In the genomic region with DNA sequence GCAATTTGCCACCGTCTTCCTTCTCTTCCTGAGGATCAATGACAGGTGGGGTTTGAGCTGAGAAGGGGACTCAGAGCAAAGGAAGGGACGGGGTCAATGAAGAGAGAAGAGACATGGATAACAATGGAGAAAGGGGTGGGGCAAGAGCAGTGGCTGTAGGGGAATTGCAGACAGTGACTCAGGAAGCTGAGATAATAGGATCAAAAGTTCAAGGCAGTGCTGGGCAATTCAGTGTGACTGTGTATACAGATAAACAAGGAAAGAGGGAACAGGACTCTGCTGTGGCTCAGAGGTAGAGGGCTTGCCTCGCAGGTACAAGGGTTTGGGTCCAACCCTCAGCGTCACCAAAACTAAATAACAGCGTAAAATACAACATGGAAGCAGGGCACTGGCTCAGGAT, we compare ENCODE assay signal across 9 mouse cellular contexts. TPM values are rescaled to one million over a fixed set of nuclear protein-coding genes. Genes with fewer than 3 reads are reported as not detected.
DNase-seq lines count a peak whose midpoint lies in the region; ATAC-seq and TF ChIP-seq lines count a peak whose summit lies in the region.
"Had no signal": no experiment of that assay in that cellular context is flagged by ENCODE, and none has a peak within 500 bp of the region (broad histone marks: within the 10 kb centered on the region; RNA-seq: fewer than 3 reads in every experiment).

No protein-coding gene starts in this region.

- TF ChIP-seq CTCF in hindbrain, postnatal 0 days (IDR thresholded peaks at IDR 0.05; ENCODE audit: low read depth), result no peak

- intact Hi-C loops in gastrocnemius, postnatal 14 days (cut with DNase I; ENCODE audit: low total_unique reads), result loop anchor here (5.0 kb wide), 2 partner anchors 81 to 96 kb away; no protein-coding TSS in a partner anchor

- no peaks in the 10 kb centered on the region for H3K9me3 ChIP-seq in hindbrain, embryonic 16.5 days (ENCODE audit: control insufficient read depth, low read length)
- H3K9me3 ChIP-seq in hindbrain, postnatal 0 days (ENCODE audit: low read length), result no peaks in the 10 kb centered on the region
- H3K9me3 ChIP-seq in forebrain, embryonic 15.5 days, result no peaks in the 10 kb centered on the region
- H3K9me3 ChIP-seq in midbrain, embryonic 13.5 days, result no peaks in the 10 kb centered on the region

- ATAC-seq in hindbrain, embryonic 16.5 days, result no peak
- no peak for ATAC-seq in hindbrain, postnatal 0 days
- ATAC-seq in forebrain, embryonic 15.5 days (replicated peaks), result peak; percentile 2; the same call in 1 of the 2 replicates
- ATAC-seq in midbrain, embryonic 13.5 days, result peak; percentile 29; the same call in 1 of the 2 replicates
- no peak for ATAC-seq in erythroid progenitor cell, adult 5-6 weeks (replicated peaks; ENCODE audit: low FRiP score, poor library complexity, severe bottlenecking)
- ATAC-seq: Patski had no signal

- no peaks in the 10 kb centered on the region for H3K36me3 ChIP-seq in hindbrain, embryonic 16.5 days (ENCODE audit: control insufficient read depth, insufficient read depth, low read length)
- H3K36me3 ChIP-seq in hindbrain, postnatal 0 days (ENCODE audit: insufficient read depth, low read length), result no peaks in the 10 kb centered on the region
- no peaks in the 10 kb centered on the region for H3K36me3 ChIP-seq in forebrain, embryonic 15.5 days
- H3K36me3 ChIP-seq in midbrain, embryonic 13.5 days, result no peaks in the 10 kb centered on the region

- H3K4me2 ChIP-seq in hindbrain, embryonic 16.5 days (ENCODE audit: low read length), result peak overlapping the region; percentile 39; the same call in 1 of the 2 replicates
- no peak overlapping the region for H3K4me2 ChIP-seq in hindbrain, postnatal 0 days (ENCODE audit: low read depth, low read length)
- 0 out of 2 replicates have a peak overlapping the region, but pooled peaks have one; percentile 15 for H3K4me2 ChIP-seq in forebrain, embryonic 15.5 days (replicated peaks)
- H3K4me2 ChIP-seq in midbrain, embryonic 13.5 days (replicated peaks), result no peak overlapping the region

- H3K4me1 ChIP-seq in hindbrain, embryonic 16.5 days (ENCODE audit: control insufficient read depth, insufficient read depth, low read depth, low read length), result peaks cover 17% of the 10 kb centered on the region
- H3K4me1 ChIP-seq in hindbrain, postnatal 0 days (ENCODE audit: insufficient read depth, low read length), result peaks cover 20% of the 10 kb centered on the region
- peaks cover 20% of the 10 kb centered on the region for H3K4me1 ChIP-seq in forebrain, embryonic 15.5 days
- H3K4me1 ChIP-seq in midbrain, embryonic 13.5 days (replicated peaks), result peaks cover 16% of the 10 kb centered on the region

- no peak overlapping the region for H3K27ac ChIP-seq in hindbrain, embryonic 16.5 days (ENCODE audit: low read depth, low read length)
- no peak overlapping the region for H3K27ac ChIP-seq in hindbrain, postnatal 0 days
- H3K27ac ChIP-seq in forebrain, embryonic 15.5 days (replicated peaks), result no peak overlapping the region
- no peak overlapping the region for H3K27ac ChIP-seq in midbrain, embryonic 13.5 days

- WGBS in hindbrain, embryonic 16.5 days, result 53% methylated on average over 5 of the region's 5 CpGs
- 49% methylated on average over 5 of the region's 5 CpGs for WGBS in hindbrain, postnatal 0 days
- WGBS in forebrain, embryonic 15.5 days, result 42% methylated on average over 5 of the region's 5 CpGs
- 29% methylated on average over 5 of the region's 5 CpGs for WGBS in midbrain, embryonic 13.5 days

- H3K27me3 ChIP-seq in hindbrain, embryonic 16.5 days (replicated peaks; ENCODE audit: control insufficient read depth, insufficient read depth, low read length), result no peaks in the 10 kb centered on the region; the same call in 1 of the 2 replicates
- H3K27me3 ChIP-seq in hindbrain, postnatal 0 days (ENCODE audit: insufficient read depth, low read length), result no peaks in the 10 kb centered on the region
- no peaks in the 10 kb centered on the region for H3K27me3 ChIP-seq in forebrain, embryonic 15.5 days
- peaks cover under 1% of the 10 kb centered on the region; the same call in 1 of the 2 replicates for H3K27me3 ChIP-seq in midbrain, embryonic 13.5 days

- no peak for DNase-seq in hindbrain, postnatal 0 days (ENCODE audit: low spot score)
- DNase-seq in R1 (ENCODE audit: low read depth, low spot score), result peak; percentile 84
- DNase-seq in gastrocnemius, postnatal 14 days, result no peak
- no peak for DNase-seq in layer of hippocampus, postnatal 14 days (ENCODE audit: low spot score in 2 of 2)

- H3K9ac ChIP-seq in hindbrain, embryonic 16.5 days (ENCODE audit: low read depth, low read length), result no peak overlapping the region
- no peak overlapping the region for H3K9ac ChIP-seq in hindbrain, postnatal 0 days (replicated peaks; ENCODE audit: low read length)
- H3K9ac ChIP-seq in forebrain, embryonic 15.5 days (replicated peaks), result no peak overlapping the region
- H3K9ac ChIP-seq in midbrain, embryonic 13.5 days (replicated peaks), result no peak overlapping the region

- H3K4me3 ChIP-seq in hindbrain, embryonic 16.5 days (ENCODE audit: low read length), result no peak overlapping the region
- H3K4me3 ChIP-seq in hindbrain, postnatal 0 days (ENCODE audit: low read length), result no peak overlapping the region
- H3K4me3 ChIP-seq in forebrain, embryonic 15.5 days, result no peak overlapping the region
- no peak overlapping the region for H3K4me3 ChIP-seq in midbrain, embryonic 13.5 days (replicated peaks)

RNA-seq across cellular contexts. Expression of a gene that starts 22.8 kb away (rescaled TPM):
- polyA plus RNA-seq in hindbrain, embryonic 16.5 days (2015; fragmentation: Nextera tagmentation; extraction: Ambion mirVana), result 0.41 and 1.2 TPM in 2 replicates
- total RNA-seq in hindbrain, postnatal 0 days (2014; rRNA removed), result 0.68 and 0.99 TPM in 2 replicates
- 0.59 and 0.98 TPM in 2 replicates for polyA plus RNA-seq in hindbrain, postnatal 0 days (2015; fragmentation: Nextera tagmentation; extraction: Ambion mirVana)
- 0.20 and 0.87 TPM in 2 replicates for polyA plus RNA-seq in forebrain, embryonic 15.5 days (2015; fragmentation: Nextera tagmentation; extraction: Ambion mirVana)
- 0.17 and 0.22 TPM in 2 replicates for polyA plus RNA-seq in midbrain, embryonic 13.5 days (2015; fragmentation: Nextera tagmentation; extraction: Ambion mirVana)
- total RNA-seq in gastrocnemius, postnatal 14 days (2021), result under 1 TPM; 0.31 to 0.35 TPM
- total RNA-seq in layer of hippocampus, postnatal 14 days (2021), result 1 to 10 TPM; 1.5 to 2.1 TPM
- total RNA-seq in erythroid progenitor cell, adult 5-6 weeks (2015; ENCODE audit: low replicate concordance), result not detected in 2 replicates
- not detected in 2 replicates for total RNA-seq in erythroid progenitor cell, adult 5-6 weeks (2017; ENCODE audit: low replicate concordance)

RNA-seq across cellular contexts. Expression of a gene that starts 25.7 kb away (rescaled TPM):
- polyA plus RNA-seq in hindbrain, embryonic 16.5 days (2015; fragmentation: Nextera tagmentation; extraction: Ambion mirVana), result not detected in 2 replicates
- not detected in 2 replicates for total RNA-seq in hindbrain, postnatal 0 days (2014; rRNA removed)
- not detected in 2 replicates for polyA plus RNA-seq in hindbrain, postnatal 0 days (2015; fragmentation: Nextera tagmentation; extraction: Ambion mirVana)
- not detected in 2 replicates for polyA plus RNA-seq in forebrain, embryonic 15.5 days (2015; fragmentation: Nextera tagmentation; extraction: Ambion mirVana)
- polyA plus RNA-seq in midbrain, embryonic 13.5 days (2015; fragmentation: Nextera tagmentation; extraction: Ambion mirVana), result not detected in 2 replicates
- total RNA-seq in gastrocnemius, postnatal 14 days (2021), result not detected
- not detected for total RNA-seq in layer of hippocampus, postnatal 14 days (2021)
- not detected in 2 replicates for total RNA-seq in erythroid progenitor cell, adult 5-6 weeks (2015; ENCODE audit: low replicate concordance)
- total RNA-seq in erythroid progenitor cell, adult 5-6 weeks (2017; ENCODE audit: low replicate concordance), result not detected in 2 replicates
- polyA plus RNA-seq: Patski had no signal

RNA-seq across cellular contexts. Expression of a gene that starts 29.2 kb away (rescaled TPM):
- polyA plus RNA-seq in hindbrain, embryonic 16.5 days (2015; fragmentation: Nextera tagmentation; extraction: Ambion mirVana), result 140 and 152 TPM in 2 replicates
- 106 and 118 TPM in 2 replicates for total RNA-seq in hindbrain, postnatal 0 days (2014; rRNA removed)
- 83.0 and 84.0 TPM in 2 replicates for polyA plus RNA-seq in hindbrain, postnatal 0 days (2015; fragmentation: Nextera tagmentation; extraction: Ambion mirVana)
- polyA plus RNA-seq in forebrain, embryonic 15.5 days (2015; fragmentation: Nextera tagmentation; extraction: Ambion mirVana), result 121 and 124 TPM in 2 replicates
- 118 and 119 TPM in 2 replicates for polyA plus RNA-seq in midbrain, embryonic 13.5 days (2015; fragmentation: Nextera tagmentation; extraction: Ambion mirVana)
- 10 to 100 TPM; 22.3 to 24.8 TPM for total RNA-seq in gastrocnemius, postnatal 14 days (2021)
- total RNA-seq in layer of hippocampus, postnatal 14 days (2021), result 10 to 100 TPM; 38.7 to 41.3 TPM
- 17.2 and 25.9 TPM in 2 replicates for total RNA-seq in erythroid progenitor cell, adult 5-6 weeks (2015; ENCODE audit: low replicate concordance)
- 39.9 and 50.4 TPM in 2 replicates for total RNA-seq in erythroid progenitor cell, adult 5-6 weeks (2017; ENCODE audit: low replicate concordance)

RNA-seq across cellular contexts. Expression of a gene that starts 57.1 kb away (rescaled TPM):
- 9.3 and 10.8 TPM in 2 replicates for polyA plus RNA-seq in hindbrain, embryonic 16.5 days (2015; fragmentation: Nextera tagmentation; extraction: Ambion mirVana)
- 8.4 and 12.1 TPM in 2 replicates for total RNA-seq in hindbrain, postnatal 0 days (2014; rRNA removed)
- polyA plus RNA-seq in hindbrain, postnatal 0 days (2015; fragmentation: Nextera tagmentation; extraction: Ambion mirVana), result 7.4 and 9.1 TPM in 2 replicates
- 12.6 and 14.2 TPM in 2 replicates for polyA plus RNA-seq in forebrain, embryonic 15.5 days (2015; fragmentation: Nextera tagmentation; extraction: Ambion mirVana)
- polyA plus RNA-seq in midbrain, embryonic 13.5 days (2015; fragmentation: Nextera tagmentation; extraction: Ambion mirVana), result 9.9 and 10.5 TPM in 2 replicates
- total RNA-seq in gastrocnemius, postnatal 14 days (2021), result 1 to 10 TPM; 2.6 to 2.9 TPM
- total RNA-seq in layer of hippocampus, postnatal 14 days (2021), result 1 to 10 TPM; 6.8 to 7.3 TPM
- 0.72 and 0.84 TPM in 2 replicates for total RNA-seq in erythroid progenitor cell, adult 5-6 weeks (2015; ENCODE audit: low replicate concordance)
- total RNA-seq in erythroid progenitor cell, adult 5-6 weeks (2017; ENCODE audit: low replicate concordance), result 0.77 and 1.7 TPM in 2 replicates

Comparison
In these comparisons a context has a peak if more than half of its experiments do, and no peak if none do; other contexts are left out.
1. H3K4me2 ChIP-seq: peak in hindbrain, embryonic 16.5 days (single experiment) and forebrain, embryonic 15.5 days (single experiment); none in hindbrain, postnatal 0 days (single experiment) and midbrain, embryonic 13.5 days (single experiment).
2. ATAC-seq: peak in forebrain, embryonic 15.5 days (single experiment) and midbrain, embryonic 13.5 days (single experiment); none in hindbrain, embryonic 16.5 days (single experiment), hindbrain, postnatal 0 days (single experiment) and erythroid progenitor cell, adult 5-6 weeks (single experiment).